Mouse (Mus musculus) MEL (cell line): ENCODE measurements around the gene Sh3rf1. TPM values are rescaled to one million over a fixed set of nuclear protein-coding genes. Genes with fewer than 3 reads are reported as not detected.

Experiments
- DNase-seq: peaks from one replicate; pipeline ENCODE4 v3.0.0; 2011; ENCODE audit warnings: low read depth, low spot score
- H3K27ac ChIP-seq: 2 replicates; pipeline ENCODE4 v1.5.1; 2012; ENCODE audit warnings: low read depth, mild to moderate bottlenecking, control low read depth, low read length, moderate library complexity; ENCODE audit not compliant: control insufficient read depth
- H3K27me3 ChIP-seq, 2 experiments: fragments of 150-350 bp in 1 of 2; sonication (generic) in 1 of 2; 2 replicates each; pipeline ENCODE4 v1.6.1; 2012; ENCODE audit warnings: low read length in 2 of 2, mild to moderate bottlenecking in 2 of 2, improper control_type of control experiment in 1 of 2, moderate library complexity in 1 of 2; ENCODE audit not compliant: insufficient read depth in 2 of 2, control insufficient read depth in 1 of 2
- H3K36me3 ChIP-seq, 2 experiments: 2 replicates each; pipeline ENCODE4 v1.6.1; 2012 to 2014; ENCODE audit warnings: low read length in 2 of 2, improper control_type of control experiment in 1 of 2, inconsistent platforms in 1 of 2, mild to moderate bottlenecking in 1 of 2; ENCODE audit not compliant: insufficient read depth in 2 of 2, control insufficient read depth in 1 of 2
- H3K4me1 ChIP-seq, 2 experiments: fragments of 150-350 bp in 1 of 2; sonication (generic) in 1 of 2; 2 replicates each; pipeline ENCODE4 v1.6.1; 2012; ENCODE audit warnings: low read length in 2 of 2, improper control_type of control experiment in 1 of 2, mild to moderate bottlenecking in 1 of 2; ENCODE audit not compliant: insufficient read depth in 2 of 2, control insufficient read depth in 1 of 2
- H3K4me3 ChIP-seq, 2 experiments: fragments of 150-350 bp in 1 of 2; sonication (generic) in 1 of 2; 2 replicates each; pipeline ENCODE4 v1.5.1; 2012; ENCODE audit warnings: low read depth in 2 of 2, low read length in 2 of 2, mild to moderate bottlenecking in 2 of 2, moderate library complexity in 2 of 2, control low read depth in 1 of 2, improper control_type of control experiment in 1 of 2; ENCODE audit not compliant: control insufficient read depth in 1 of 2, insufficient read depth in 1 of 2
- H3K79me2 ChIP-seq: 2 replicates; pipeline ENCODE4 v1.6.1; 2012; ENCODE audit warnings: mild to moderate bottlenecking, low read length, moderate library complexity; ENCODE audit not compliant: control insufficient read depth, poor library complexity, insufficient read depth
- H3K9ac ChIP-seq: 2 replicates; pipeline ENCODE4 v1.6.1; 2012; ENCODE audit warnings: low read depth, mild to moderate bottlenecking, control low read depth, low read length, moderate library complexity; ENCODE audit not compliant: control insufficient read depth, poor library complexity, severe bottlenecking
- H3K9me3 ChIP-seq: fragments of 150-350 bp; sonication (generic); replicated peaks from 2 replicates; pipeline ENCODE4 v1.6.1; 2012; ENCODE audit warnings: mild to moderate bottlenecking, low read length, improper control_type of control experiment, moderate library complexity; ENCODE audit not compliant: insufficient read depth
- BHLHE40 ChIP-seq: IDR thresholded peaks from 2 replicates; pipeline ENCODE4 v1.6.1; 2012; ENCODE audit warnings: low read depth, mild to moderate bottlenecking, inconsistent platforms, low read length, improper control_type of control experiment, borderline replicate concordance
- CHD1 ChIP-seq: IDR thresholded peaks from 2 replicates; pipeline ENCODE4 v1.6.1; 2012; ENCODE audit warnings: low read depth, mild to moderate bottlenecking, inconsistent platforms, low read length, improper control_type of control experiment
- CHD2 ChIP-seq: IDR thresholded peaks from 2 replicates; pipeline ENCODE4 v1.6.1; 2011; ENCODE audit warnings: low read length, improper control_type of control experiment
- ELF1 ChIP-seq: IDR thresholded peaks from 2 replicates; pipeline ENCODE4 v1.6.1; 2014; ENCODE audit warnings: low read depth, mild to moderate bottlenecking, inconsistent platforms, low read length, improper control_type of control experiment, moderate library complexity
- EP300 ChIP-seq, 2 experiments: IDR thresholded peaks; 2 replicates each; pipeline ENCODE4 v1.6.1; 2011; ENCODE audit warnings: improper control_type of control experiment in 2 of 2, low read length in 2 of 2, low read depth in 1 of 2, mild to moderate bottlenecking in 1 of 2
- ETS1 ChIP-seq: IDR thresholded peaks from 2 replicates; pipeline ENCODE4 v1.6.1; 2012; ENCODE audit warnings: low read depth, mild to moderate bottlenecking, inconsistent platforms, low read length, improper control_type of control experiment, moderate library complexity
- HCFC1 ChIP-seq: IDR thresholded peaks from 2 replicates; pipeline ENCODE4 v1.6.1; 2012; ENCODE audit warnings: low read depth, mild to moderate bottlenecking, inconsistent platforms, low read length, improper control_type of control experiment, moderate library complexity
- KAT2A ChIP-seq: conservative IDR thresholded peaks from 2 replicates; pipeline ENCODE4 v1.6.1; 2012; ENCODE audit warnings: low read depth, low read length, improper control_type of control experiment, inconsistent platforms
- MAX ChIP-seq: IDR thresholded peaks from 2 replicates; pipeline ENCODE4 v1.6.1; 2011; ENCODE audit warnings: low read length, improper control_type of control experiment
- MAZ ChIP-seq: IDR thresholded peaks from 2 replicates; pipeline ENCODE4 v1.6.1; 2012; ENCODE audit warnings: low read depth, mild to moderate bottlenecking, inconsistent platforms, low read length, improper control_type of control experiment
- MEF2A ChIP-seq: IDR thresholded peaks from 2 replicates; pipeline ENCODE4 v1.6.1; 2014; ENCODE audit warnings: low read depth, mild to moderate bottlenecking, inconsistent platforms, low read length, improper control_type of control experiment; ENCODE audit not compliant: poor library complexity, insufficient replicate concordance, severe bottlenecking; ENCODE audit errors: extremely low read depth
- MYC ChIP-seq: IDR thresholded peaks from 2 replicates; pipeline ENCODE4 v1.6.1; 2011; ENCODE audit warnings: low read depth, mild to moderate bottlenecking, low read length, improper control_type of control experiment, moderate library complexity
- POLR2AphosphoS2 ChIP-seq: IDR thresholded peaks from 2 replicates; pipeline ENCODE4 v1.6.1; 2011; ENCODE audit warnings: low read length, improper control_type of control experiment
- POLR2AphosphoS5 ChIP-seq: IDR thresholded peaks from 2 replicates; pipeline ENCODE4 v1.6.1; 2012; ENCODE audit warnings: low read depth, borderline replicate concordance, mild to moderate bottlenecking, inconsistent platforms, low read length, moderate library complexity, mixed read lengths
- RAD21 ChIP-seq: IDR thresholded peaks from 2 replicates; pipeline ENCODE4 v1.6.1; 2011; ENCODE audit warnings: mild to moderate bottlenecking, low read depth, low read length, improper control_type of control experiment
- RCOR1 ChIP-seq: IDR thresholded peaks from 2 replicates; pipeline ENCODE4 v1.6.1; 2012; ENCODE audit warnings: low read depth, mild to moderate bottlenecking, inconsistent platforms, low read length, improper control_type of control experiment
- TCF12 ChIP-seq: IDR thresholded peaks from 2 replicates; pipeline ENCODE4 v1.6.1; 2014; ENCODE audit warnings: low read depth, mild to moderate bottlenecking, inconsistent platforms, low read length, improper control_type of control experiment, moderate library complexity
- UBTF ChIP-seq: IDR thresholded peaks from 2 replicates; pipeline ENCODE4 v1.6.1; 2012; ENCODE audit warnings: low read depth, mild to moderate bottlenecking, inconsistent platforms, low read length, improper control_type of control experiment, moderate library complexity, borderline replicate concordance; ENCODE audit not compliant: insufficient read depth
- USF2 ChIP-seq, 2 experiments: IDR thresholded peaks; 2 replicates each; pipeline ENCODE4 v1.6.1; 2011 to 2012; ENCODE audit warnings: improper control_type of control experiment in 2 of 2, low read length in 2 of 2, borderline replicate concordance in 1 of 2, inconsistent platforms in 1 of 2, low read depth in 1 of 2, mild to moderate bottlenecking in 1 of 2; ENCODE audit not compliant: insufficient read depth in 1 of 2
- ZC3H11A ChIP-seq: IDR thresholded peaks from 2 replicates; pipeline ENCODE4 v1.6.1; 2012; ENCODE audit warnings: low read depth, mild to moderate bottlenecking, inconsistent platforms, low read length, improper control_type of control experiment
- ZMIZ1 ChIP-seq: IDR thresholded peaks from 2 replicates; pipeline ENCODE4 v1.6.1; 2012; ENCODE audit warnings: low read depth, mild to moderate bottlenecking, inconsistent platforms, low read length, improper control_type of control experiment, moderate library complexity
- polyA plus RNA-seq, 2 experiments: library from polyadenylated mRNA; stranded (reverse) in 1 of 2; unstranded in 1 of 2; fragments of >175 nt in 1 of 2; fragments of >200 nt in 1 of 2; gene quantifications; 2 replicates each; pipeline versions ENCODE4 v1.2.1 to v1.2.4; 2012; ENCODE audit warnings: low replicate concordance in 2 of 2, low read depth in 1 of 2; ENCODE audit not compliant: insufficient read length in 2 of 2, insufficient read depth in 1 of 2, missing spikeins in 1 of 2
- total RNA-seq: library from RNA; depleted of rRNA; stranded (reverse); fragments of 300-350 nt; gene quantifications from 2 replicates; pipeline ENCODE4 v1.2.3, GENCODE M21; 2012

Gene Sh3rf1
- total and polyA plus RNA-seq, 3 experiments = 1.5 to 5.9 TPM; not detected in 1

DNA sequence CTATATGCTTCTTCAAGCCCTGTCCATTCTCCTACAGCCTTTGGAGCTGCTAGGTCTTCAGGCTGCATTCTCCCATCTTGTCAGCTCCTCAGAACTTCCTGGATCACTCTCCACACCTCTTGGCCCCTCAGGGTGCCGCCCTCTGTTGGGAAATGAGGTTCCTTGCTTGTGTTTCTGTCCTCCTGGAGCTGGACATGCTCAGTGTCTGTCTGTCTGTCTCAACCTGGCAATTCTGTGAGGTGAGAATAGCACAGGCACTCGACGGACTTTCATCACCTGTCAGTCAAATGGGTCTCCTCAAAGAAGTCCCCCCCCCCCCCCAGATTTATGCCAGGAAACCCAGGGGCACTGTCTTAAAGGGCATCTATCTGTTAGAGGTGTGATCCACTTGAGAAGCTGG lies 49.2 kb downstream of the Sh3rf1 start:
- H3K9ac ChIP-seq = no peak overlapping the region
- no peak for TF ChIP-seq HCFC1
- no peak for TF ChIP-seq MAZ
- no peak for TF ChIP-seq TCF12
- TF ChIP-seq BHLHE40 = no peak
- no peak for TF ChIP-seq POLR2AphosphoS2
- no peak for TF ChIP-seq KAT2A
- no peak for TF ChIP-seq RAD21
- no peak for TF ChIP-seq EP300 (IDR thresholded peaks at IDR 0.05; ENCODE audit: low read depth in 1 of 2, low read length in 2 of 2)
- no peak for TF ChIP-seq MAX
- TF ChIP-seq UBTF = no peak
- TF ChIP-seq ZC3H11A = no peak
- no peak for TF ChIP-seq CHD2
- no peak for TF ChIP-seq CHD1
- no peak for TF ChIP-seq ELF1
- TF ChIP-seq MYC = no peak
- no peak for TF ChIP-seq USF2 (IDR thresholded peaks at IDR 0.05; ENCODE audit: borderline replicate concordance in 1 of 2, insufficient read depth in 1 of 2, low read depth in 1 of 2, low read length in 2 of 2)
- no peak for TF ChIP-seq RCOR1
- TF ChIP-seq ZMIZ1 = no peak
- TF ChIP-seq, all 39 proteins: peak for 0
- no peaks in the 10 kb centered on the region for H3K9me3 ChIP-seq
- peaks cover 9 to 20% of the 10 kb centered on the region in 2 experiments for H3K4me1 ChIP-seq
- no peak for DNase-seq
- no peaks in the 10 kb centered on the region for H3K79me2 ChIP-seq
- H3K36me3 ChIP-seq = peaks cover 0 to 17% of the 10 kb centered on the region in 2 experiments; a peak in 2 of 4 replicates
- H3K27me3 ChIP-seq = no peaks in the 10 kb centered on the region
- H3K4me3 ChIP-seq = no peak overlapping the region
- no peak overlapping the region for H3K27ac ChIP-seq

DNA sequence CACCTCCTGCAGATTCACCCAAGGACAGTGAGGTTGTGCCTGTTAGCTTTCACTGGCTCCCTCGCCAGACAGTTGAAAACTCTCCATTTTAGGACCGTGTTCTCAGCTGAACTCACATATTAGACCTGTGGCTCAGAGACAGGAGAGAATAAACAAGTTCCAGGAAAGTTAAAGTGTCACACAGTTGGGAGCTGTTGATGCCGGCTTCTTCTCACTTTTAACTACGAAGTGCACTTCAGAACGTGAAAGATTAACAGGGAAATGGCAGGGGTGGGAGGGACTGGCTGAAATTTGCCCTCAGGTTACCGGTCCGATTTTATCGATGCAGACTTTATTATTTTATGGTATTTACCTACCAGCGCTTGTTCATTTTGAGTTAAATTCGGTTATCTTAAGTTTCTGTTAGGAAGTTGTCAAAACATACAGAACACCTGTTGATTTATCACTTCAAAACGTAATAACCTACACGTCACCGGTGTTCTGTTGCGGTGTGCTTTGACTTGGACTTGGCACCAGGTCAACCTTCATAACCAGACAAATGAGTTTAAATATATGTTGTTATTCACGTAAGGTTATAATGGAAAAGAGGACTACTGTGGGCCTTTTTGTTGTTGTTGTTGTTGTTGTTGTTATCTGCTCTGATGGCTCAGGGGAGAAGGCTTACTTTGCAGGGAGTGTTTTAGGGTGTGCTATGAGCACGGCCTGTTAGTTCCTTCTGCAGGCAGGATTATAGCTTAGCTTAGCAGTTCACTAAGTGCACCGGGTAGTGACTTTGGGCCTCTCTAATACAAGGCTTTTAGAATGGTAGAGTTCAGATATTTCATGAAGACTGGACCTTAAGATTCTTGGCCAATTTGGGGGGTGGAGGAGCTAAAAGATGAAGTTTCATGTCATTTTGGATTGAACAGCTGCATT lies 49.9 kb downstream of the Sh3rf1 start:
- DNase-seq = no peak
- Histone ChIP-seq H3K4me3 (no peak overlapping the region), H3K27me3 (no peaks in the 10 kb centered on the region), H3K9me3 (no peaks in the 10 kb centered on the region)
- TF ChIP-seq ETS1 = no peak
- no peak for TF ChIP-seq MEF2A
- no peak for TF ChIP-seq POLR2AphosphoS5
- no peak for TF ChIP-seq CHD2
- TF ChIP-seq, all 39 proteins: peak for 0
- H3K4me1 ChIP-seq = peaks cover 9 to 20% of the 10 kb centered on the region in 2 experiments
- H3K79me2 ChIP-seq = no peaks in the 10 kb centered on the region
- no peak overlapping the region for H3K9ac ChIP-seq
- peaks cover 0 to 17% of the 10 kb centered on the region in 2 experiments; a peak in 2 of 4 replicates for H3K36me3 ChIP-seq
- H3K27ac ChIP-seq = no peak overlapping the region
